Mouse (Mus musculus): ENCODE measurements at regions not wholly inside any gene's neighbourhood (a gene's known extent, or its start where the extent isn't known, plus 50 kb on each side); places are given as distances from the start of the nearest gene placed in this dataset.

- no peak for TF ChIP-seq POLR2A (IDR thresholded peaks at IDR 0.05; ENCODE audit: control insufficient read depth, low read depth, low read length)
- no peak for TF ChIP-seq CTCF (IDR thresholded peaks at IDR 0.05; ENCODE audit: control insufficient read depth, insufficient read depth, insufficient replicate concordance, low read depth, low read length)
Observed at GRCm38 (mm10) chr5:119010048-119010447, 449.6 kb downstream of the Med13l start.
